Mouse (Mus musculus) naive thymus-derived CD4-positive, alpha-beta T cell, adult 2 months (primary cell): ENCODE measurements around the gene Dtnbp1.
A peak's percentile ranks its signal among the peaks of the same experiment; 100 is the strongest.

Source experiments
- DNase-seq: peaks from one replicate; pipeline ENCODE4 v3.0.0-alpha.2; 2011; ENCODE audit warnings: low read depth

Gene Dtnbp1

DNA sequence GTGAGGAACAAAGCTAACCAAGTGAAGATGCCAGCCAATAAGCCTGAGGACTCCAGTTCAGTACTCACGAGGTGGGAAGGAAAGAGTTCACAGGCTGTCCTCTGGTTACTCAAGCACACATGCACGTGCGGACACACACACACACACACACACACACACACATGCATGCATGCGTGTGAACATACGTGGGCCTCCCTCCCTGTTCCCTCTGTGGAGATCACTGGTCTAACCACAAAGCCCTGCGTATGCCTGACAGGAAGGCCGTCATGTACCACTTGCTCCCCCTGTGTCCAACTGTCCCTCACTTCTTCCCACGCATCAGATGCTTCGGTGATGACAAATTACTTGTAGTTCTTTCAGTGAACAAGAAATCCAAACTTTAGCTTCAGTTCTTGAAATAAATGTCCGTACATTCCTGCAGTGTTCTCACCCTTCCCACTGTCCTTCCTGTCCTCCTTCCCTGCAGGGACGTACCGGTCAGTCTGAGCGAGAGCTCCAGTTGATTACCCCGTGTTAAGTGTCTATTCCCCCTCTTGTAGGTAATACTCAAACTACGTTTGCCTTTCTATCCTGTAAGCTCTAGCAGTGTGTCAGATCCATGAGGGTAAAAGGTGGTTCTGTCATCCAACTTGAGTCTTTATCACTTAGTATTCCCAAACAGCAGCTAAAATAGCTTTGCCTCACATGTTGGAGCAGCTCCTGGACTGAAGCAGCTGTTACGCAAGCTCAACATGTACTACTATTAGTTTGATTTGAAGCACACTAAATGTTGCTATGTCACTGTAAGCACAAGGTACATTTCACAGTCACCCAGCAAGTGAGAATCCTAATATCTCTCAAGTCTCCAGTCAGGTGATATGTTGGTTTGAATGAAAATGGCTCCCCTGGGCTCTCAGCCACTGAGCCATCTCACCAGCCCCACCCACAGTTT is 53.4 kb downstream of the Dtnbp1 start:
- no peak for DNase-seq

DNA sequence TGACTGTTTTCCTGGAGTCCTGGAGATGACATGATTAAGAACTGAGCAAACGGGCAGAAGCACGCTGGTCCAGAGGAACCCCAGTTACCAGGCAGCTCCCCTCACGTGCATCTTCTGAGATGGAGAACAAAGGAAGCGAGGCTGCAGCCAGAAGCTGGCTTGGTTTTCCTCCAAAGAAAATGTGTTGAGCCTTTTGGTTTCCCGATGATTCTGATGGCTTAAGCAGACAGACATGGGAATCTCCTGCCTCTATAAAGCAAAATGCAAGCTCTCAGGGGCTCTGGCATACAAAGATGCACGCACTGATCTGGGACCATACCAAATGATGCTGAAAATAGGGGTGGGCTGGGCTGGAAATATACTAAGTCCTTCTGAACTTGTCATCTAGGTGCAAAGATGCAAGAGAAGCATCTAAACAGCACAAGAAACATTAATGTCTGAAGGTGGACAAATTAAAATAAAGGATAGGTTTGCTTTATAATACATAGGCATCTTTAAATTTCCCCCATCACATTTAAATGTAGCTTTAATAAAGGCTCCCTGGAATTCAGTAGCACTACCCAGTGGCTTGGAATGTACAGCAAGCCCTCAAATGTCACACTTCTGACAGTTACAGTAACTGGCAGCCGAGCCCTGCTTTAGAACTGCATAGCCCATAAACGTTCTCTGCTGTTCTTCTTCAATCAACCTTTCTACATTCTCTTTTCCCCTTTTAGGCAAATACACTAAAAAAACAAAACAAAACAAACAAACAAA is 54.9 kb downstream of the Dtnbp1 start:
- DNase-seq, result no peak

DNA sequence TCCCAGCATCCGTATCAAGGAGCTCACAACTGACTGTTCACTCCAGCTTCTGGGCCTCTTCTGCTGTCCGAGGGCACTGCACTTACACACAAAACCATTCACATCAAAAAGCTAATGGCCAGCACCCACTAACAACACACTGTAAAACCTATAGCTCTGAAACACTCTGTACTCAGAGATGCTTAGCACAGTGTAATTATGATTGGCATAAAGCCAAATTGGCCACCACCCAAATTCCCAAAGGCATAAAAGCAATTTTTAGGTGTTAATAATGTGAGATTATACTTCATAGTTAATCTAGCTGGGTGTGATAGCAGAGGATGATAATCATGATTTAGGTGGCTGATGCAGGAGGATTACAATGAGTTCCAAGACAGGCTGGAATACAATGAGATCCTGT is 58.3 kb downstream of the Dtnbp1 start:
- DNase-seq, result no peak

DNA sequence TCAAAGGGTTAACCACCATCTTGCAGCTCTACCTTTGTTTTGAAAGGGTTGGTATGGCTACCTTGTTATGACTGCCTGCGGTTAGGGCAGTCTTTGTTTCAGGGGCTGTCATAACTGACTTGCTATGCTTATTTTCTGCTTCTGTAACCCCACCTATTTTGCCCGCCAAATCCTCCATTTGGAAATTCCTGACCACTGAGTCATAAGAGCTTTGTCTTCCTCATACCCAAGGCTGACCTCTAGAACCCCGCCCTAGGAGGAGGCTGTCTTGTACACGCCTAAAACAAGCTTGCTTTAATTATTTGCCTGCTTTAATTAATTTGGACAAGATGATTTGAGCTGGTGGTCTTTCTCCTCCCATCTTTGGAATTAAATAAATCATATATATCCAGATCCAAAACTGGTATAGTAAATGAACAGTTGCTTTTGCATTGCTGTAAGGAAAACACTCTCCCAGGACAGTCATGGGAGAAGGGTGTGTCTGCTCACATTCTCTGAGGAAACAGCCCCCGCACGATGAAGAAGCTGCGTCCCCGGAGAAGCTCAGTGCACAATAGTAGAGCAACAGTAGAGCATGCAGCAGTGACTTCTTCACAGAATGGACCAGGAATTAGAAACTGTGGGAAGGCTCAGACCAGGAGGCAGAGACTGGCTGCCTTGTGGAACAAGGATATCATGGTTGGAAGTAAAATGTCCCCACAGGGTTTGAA is 62.5 kb downstream of the Dtnbp1 start:
- no peak for DNase-seq

DNA sequence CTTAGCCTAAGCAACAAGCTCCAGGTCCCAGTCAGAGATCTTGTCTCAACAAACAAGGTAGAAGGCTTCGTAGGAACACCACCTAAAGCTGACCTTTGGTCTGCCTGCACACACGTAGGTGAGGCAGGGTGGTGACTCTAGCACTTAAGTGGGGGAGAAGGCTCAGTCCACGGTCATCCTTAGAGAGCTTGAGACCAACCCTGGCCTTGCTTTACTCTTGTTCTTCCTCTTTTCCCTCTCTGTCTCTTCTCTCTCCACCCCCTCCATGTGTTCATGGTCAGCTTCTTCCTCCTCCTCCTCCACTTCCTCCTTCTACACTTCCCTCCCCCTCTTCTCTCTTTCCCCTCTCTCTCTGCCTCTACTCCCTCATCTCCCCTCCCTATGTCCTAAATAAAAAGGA is 64.3 kb downstream of the Dtnbp1 start:
- DNase-seq, result no peak

DNA sequence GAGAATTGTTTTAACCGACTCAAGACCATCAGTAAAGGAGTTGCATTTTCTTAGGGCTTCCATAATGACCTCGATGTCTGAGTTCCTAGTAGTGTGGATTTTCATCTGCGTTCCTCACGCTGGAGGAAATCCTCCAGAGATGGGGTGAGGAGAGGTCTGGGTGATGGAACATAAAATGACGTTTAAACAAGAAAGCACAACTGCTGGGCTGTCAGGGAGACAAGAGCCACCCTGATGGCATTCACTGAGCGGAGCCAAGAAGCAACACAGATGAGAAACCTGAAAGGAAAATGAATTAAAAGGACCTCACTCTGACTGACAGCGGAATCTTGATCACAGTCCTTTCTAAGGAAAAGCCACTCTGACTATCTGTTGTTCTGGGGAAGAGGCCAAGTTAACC is 68.4 kb downstream of the Dtnbp1 start:
- DNase-seq, result no peak

DNA sequence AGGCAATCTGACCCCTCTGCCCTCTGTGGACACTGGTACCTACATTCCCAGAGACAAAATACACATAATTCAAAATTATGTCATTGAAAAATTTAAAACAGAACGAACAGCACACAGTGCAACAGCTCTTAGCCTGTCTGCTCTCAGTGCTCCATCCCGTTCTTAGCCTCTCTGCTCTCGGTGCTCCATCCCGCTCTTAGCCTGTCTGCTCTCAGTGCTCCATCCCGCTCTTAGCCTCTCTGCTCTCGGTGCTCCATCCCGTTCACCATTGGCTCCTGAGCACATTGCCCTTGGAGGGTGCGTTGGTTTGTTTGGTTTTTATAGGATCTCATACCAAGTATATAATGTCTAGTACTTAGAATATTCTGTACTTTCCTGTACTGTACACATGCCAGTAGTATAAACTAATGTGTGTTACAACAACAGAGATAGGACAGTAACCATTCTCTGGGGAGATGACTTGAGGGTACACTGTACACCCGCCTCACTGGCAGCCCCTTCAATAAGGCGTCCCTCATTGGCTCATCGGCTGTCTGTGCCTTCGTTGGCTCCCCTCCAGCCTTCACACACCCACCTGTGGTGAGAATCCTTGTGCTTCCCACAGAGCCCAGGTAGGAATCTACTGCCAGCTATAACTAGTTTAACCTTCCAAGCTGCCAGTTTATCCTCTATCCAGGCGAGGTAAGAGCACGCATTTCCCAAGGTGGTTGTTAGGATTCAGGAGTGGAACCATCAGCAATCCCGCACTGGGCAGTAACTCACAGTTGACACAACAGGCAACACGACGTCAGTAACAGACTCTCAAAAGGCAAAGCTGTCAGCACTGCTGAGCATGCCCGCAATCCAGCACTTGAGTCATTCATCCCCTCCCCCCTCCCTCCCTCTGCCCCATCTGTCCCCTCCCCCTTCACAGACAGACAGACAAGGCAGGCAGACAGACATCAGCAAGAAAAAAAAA is 69.4 kb downstream of the Dtnbp1 start:
- DNase-seq, result no peak

DNA sequence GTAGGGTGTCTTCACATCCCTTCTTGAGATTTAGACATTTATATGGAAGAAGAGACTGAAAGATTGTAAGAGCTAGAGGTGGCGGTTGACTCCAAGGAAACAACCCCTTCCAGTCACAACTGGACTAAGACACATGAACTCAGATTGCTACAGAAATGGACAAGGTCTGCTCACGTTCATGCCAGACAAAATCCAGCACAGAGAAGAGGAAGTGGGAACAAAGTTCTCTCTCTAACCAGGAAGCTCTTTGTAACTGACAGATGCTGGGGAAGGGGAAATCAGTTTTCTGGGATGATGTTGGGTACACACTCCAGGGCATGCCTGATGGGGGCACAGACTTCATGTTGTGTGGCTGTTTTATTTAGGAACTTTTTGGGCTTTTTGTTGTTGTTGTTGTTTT is 75.6 kb downstream of the Dtnbp1 start:
- DNase-seq, result no peak

DNA sequence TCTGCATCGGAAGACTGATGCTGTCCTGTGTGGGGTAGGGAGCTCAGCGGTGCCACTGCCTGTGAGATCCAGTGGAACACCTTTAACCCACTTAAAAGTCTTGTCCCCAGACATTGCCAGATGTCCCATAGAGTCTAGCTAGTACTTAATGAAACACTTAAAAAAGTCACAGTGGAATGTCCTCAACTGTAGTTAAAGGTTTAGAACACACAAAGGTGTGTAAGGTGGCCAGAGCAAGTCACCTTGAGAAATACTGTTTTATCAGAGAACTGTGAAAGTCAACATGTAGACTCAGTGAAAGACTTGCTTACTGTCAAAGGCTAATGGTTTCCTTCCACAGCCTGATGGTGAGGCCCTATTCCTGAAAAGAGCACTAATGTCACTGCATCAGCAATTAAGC is 76.8 kb downstream of the Dtnbp1 start:
- DNase-seq, result no peak

DNA sequence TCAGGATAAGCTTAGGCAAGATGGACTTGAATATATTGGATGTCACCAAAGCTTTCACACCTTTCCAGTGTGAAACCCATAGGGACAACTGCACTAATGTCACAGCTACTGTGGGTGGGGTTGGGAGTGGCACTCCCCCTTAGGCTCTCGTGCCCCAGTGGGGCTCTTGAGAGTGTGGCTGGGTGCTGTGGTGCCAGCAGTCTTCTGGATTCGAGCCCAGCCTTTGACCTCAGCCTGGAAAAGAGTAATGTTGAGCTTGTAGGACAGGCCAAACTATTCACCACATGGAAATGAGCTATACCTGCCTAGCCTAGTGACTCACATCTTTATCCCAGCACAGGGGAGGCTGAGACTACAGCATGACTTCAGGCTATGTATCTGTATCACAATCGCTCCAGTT is 77.9 kb downstream of the Dtnbp1 start:
- no peak for DNase-seq

DNA sequence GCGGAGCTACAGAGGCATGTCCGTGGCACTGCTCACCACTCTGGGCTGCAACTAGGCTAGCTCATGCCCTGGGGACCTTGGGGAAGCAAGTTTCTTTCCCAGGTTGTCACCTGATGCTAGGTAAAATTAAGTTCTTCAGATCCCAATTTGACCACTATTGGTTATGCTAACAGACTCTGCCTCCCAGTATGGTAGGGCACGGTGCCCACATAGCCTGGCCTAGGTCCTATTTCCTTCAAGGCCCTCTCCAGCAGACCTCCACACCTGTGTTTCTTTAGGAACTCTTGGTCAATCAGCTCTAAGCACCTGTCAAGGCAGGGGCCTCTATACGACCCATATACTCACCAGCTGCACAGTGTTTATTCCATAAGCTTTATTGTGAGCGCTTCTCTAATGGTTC is 80.2 kb downstream of the Dtnbp1 start:
- DNase-seq, result no peak

DNA sequence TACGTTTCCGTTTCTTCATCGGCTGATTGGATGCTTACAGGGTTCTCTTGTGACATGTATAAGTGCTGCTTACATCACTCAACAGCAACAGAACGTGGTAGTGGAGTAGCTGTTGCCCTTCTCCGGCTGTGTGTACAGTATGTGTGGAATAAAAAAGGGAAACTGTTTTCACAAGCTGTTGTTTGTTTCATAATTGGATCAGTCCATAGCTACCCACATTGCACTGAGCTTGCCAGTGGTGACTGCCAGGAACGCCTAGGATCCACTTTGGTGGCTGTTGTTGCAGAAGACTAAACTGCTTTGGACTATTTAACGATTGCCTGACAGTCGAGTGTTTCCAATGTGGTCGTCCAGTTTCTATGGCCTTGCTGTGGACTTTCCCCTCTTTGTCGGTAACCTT is 80.9 kb downstream of the Dtnbp1 start:
- DNase-seq, result no peak

DNA sequence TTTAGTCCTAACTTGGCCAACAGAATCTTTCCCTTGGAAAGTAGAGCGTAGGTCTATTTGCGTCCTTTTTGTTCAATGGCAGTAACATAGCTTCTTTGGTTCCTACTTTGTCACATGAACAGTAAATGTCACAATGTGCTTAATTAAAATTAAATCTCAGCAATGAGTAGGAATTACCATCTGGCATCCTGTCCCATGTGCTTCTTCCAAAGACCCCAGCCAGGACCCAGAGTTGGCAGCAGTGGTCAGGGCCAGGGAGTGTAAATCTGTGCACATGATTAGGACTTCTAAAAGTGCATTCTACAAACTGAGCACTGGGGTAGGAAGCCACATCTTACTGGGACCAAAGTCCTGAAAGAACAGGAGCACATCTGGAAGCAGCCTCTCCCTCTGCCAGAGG is 83.7 kb downstream of the Dtnbp1 start:
- DNase-seq, result no peak

DNA sequence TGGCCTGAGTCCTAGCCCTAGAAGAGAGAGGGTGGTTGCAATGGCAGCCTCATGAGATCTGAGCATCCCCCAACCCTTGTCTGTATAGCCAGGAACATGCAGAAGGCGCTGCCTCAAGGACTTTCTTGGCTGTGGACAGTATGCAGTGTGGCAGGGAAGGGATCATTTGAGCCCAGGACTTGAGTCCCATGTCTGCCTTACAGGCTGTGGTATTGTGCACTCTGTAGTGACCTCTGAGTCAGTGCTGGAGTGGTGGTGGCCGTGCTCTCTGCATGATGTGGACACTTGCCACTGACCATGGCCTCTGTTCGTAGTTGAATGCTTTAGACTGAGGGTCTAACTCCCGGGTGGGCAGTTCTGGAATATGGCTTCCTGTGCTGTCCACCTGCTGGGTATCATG is 84.7 kb downstream of the Dtnbp1 start:
- DNase-seq, result no peak

DNA sequence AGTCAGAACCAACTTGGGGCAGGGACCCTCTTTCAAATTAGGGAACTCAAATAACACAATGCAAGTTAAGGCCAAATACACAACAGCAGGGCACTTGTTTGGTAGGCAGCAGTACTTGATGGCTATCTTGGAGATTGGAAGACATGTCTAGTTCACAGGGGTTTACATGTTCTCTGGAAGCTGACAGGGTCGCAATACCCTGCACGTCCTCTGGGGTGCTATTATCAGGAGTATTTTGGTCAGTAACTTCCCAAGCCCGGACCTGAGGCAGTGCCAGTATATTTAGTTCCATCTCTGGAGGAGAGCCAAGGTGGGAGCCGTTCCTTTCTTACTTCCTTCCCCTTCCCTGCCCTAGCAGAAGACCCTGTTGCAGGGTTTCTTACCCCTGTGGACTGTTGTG is 86.0 kb downstream of the Dtnbp1 start:
- peak; percentile 20 for DNase-seq

DNA sequence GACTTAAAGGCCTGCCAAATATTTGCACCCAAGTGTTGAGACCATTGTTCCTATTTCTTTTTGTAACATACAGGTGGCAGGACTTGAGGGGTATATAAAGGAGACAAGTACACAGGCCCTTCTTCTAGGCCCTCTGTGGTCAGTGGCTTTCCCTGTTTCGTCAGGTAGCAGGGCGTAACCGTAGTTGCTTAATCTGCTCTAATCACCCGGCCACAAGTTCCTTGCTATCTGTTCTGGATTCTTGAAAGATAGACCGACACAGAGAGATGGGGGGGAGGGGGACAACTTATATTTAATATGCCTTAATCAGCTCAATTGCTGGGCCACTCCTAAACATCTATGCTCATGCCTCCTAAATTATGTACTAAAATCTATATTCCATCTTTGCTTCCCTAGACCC is 86.6 kb downstream of the Dtnbp1 start:
- DNase-seq, result no peak

DNA sequence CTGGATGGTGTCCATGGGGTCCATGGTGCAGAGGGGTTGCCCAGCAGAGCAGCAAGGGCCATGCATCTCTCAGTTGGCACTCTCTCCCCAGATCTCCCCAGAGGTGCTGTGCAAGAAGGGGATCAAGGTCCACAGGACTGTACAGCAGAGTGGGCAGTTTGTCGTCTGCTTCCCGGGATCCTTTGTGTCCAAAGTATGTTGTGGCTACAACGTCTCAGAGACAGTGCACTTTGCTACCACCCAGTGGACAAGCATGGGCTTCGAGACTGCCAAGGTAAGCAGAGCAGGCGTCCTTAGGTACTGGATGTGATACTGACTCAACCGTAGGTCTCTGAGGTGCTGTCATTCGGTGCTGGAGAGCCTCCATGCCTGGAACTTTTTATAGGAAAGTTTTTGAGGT is 88.4 kb downstream of the Dtnbp1 start:
- no peak for DNase-seq

DNA sequence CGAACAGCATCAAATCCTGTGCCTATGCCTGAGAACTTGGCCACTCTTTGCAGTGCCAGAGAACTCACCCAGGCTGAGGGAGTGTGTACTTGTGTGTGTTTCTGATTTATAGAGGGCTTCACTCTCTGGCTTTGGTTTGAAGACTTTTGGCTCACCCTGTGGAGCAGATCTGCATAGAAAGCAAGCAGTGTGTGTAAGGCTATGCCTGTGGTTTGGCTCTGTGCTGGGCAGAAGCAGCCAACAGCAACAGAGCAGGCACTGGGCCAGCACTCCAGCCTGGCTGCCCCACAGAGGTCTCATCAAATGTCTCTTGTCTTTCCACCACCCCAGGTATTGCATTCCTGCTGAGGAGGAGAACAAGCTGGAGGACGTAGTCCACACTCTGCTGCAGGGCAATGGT is 89.1 kb downstream of the Dtnbp1 start:
- DNase-seq, result no peak

DNA sequence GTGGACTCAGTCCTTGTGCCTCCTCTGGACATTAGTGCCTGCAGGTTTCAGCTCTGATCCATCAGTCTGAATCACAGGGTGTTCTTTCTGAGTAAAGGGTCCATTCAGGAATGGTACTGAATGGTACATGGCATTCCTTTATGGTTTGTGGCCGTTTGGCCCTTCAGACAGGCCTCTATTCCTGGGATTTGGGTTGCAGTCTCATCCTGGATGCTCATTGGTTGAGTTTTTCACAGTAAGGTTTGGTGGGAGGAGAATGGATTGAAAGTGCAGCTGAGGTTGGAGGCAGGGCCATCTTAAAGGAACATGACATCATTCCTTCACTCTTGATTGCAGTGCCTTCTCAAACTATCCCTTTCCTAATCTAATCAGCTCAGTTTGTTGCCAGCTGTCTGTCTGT is 93.2 kb downstream of the Dtnbp1 start:
- no peak for DNase-seq

DNA sequence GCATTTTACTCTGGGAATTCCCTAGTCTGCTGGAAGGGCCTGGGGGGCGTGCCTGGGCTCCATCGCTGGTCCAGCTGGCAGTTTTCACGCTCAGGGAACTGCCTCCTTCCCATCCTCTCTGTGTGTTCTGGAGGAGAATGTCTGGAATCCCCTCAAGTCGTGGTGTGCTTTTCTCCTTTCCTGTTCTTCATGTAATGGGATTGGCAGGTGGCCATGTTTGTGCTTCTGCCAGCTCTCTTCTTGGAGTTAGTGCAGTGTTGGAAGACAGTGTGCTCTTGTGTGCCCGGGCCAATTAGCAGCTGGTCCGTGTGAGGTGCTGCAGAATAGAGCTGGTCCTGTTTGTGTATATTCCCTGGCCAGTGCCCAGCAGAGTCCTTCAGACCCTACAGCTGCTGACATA is 94.2 kb downstream of the Dtnbp1 start:
- DNase-seq, result no peak

DNA sequence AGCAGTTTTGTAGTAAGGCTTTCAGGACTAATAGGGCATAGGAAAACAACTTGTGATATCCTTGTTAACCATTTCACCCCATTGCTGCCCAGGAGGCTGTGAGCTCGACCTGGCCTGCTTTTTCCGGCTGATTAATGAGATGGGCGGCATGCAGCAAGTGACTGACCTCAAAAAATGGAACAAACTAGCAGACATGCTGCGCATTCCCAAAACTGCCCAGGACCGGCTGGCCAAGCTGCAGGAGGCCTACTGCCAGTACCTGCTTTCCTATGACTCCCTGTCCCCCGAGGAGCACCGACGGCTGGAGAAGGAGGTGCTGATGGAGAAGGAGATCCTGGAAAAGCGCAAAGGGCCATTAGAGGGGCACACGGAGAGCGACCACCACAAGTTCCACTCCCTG is 95.8 kb downstream of the Dtnbp1 start:
- DNase-seq, result no peak

DNA sequence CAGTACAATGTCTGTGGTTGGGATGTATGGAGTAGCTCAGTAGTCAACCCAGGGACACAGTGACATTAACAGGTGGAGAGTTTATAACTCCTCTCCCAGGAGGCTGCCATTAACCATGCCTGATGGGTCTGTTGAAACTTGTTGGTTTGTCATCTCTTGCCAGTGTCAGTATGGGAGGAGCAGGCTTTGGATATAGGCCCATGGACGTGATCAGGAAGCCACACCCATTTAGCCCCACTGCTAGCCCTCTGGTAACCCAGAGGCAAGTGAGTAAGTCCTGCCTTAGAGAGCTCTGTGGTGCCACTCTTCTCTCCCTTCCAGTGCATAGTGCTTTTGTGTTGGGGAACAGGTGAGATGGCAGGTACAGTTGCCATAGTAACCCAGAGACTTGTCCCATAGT is 97.7 kb downstream of the Dtnbp1 start:
- no peak for DNase-seq
